Mouse (Mus musculus): ENCODE measurements around the gene Upf2.

DNA sequence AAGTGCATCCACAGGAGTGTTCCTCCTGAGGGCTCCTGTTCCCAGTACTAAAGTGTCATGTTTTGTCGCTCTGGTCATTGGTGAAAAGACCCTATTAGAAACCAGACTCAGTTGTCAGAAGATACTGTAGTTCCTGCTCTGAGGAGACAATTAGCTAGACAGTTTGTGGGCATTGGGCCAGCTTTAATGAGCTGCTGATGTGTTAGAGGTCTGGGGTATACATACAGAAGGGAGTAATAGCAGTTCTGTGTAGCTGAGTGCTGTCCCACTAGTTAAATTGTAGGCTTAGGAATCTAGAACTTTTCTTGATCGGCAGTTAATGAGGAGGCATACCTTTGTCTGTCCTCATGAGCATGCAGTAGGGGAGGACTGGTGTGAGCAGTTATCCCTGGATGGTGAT lies 11.0 kb downstream of the Upf2 start:
- TF ChIP-seq CTCF (IDR thresholded peaks at IDR 0.05; ENCODE audit: insufficient read depth, low read depth, low read length): no peak
- TF ChIP-seq POLR2A (IDR thresholded peaks at IDR 0.05; ENCODE audit: insufficient read depth, low read depth, low read length): no peak

All from olfactory bulb, adult 2 months (tissue).